Mouse (Mus musculus) right cerebral cortex, adult 2 months (tissue): Measurements from ENCODE around the gene Plcxd3.
"Not testable (repeated sequence)": the region's sequence is repeated elsewhere in the genome, so short reads cannot be mapped to it uniquely, and the experiment has no call there.

Experiments used
- DNase-seq, 2 experiments: peaks; one replicate each; pipeline ENCODE4 v3.0.0; 2021 to 2022; ENCODE audit warnings: low spot score in 2 of 2

Gene Plcxd3

DNA sequence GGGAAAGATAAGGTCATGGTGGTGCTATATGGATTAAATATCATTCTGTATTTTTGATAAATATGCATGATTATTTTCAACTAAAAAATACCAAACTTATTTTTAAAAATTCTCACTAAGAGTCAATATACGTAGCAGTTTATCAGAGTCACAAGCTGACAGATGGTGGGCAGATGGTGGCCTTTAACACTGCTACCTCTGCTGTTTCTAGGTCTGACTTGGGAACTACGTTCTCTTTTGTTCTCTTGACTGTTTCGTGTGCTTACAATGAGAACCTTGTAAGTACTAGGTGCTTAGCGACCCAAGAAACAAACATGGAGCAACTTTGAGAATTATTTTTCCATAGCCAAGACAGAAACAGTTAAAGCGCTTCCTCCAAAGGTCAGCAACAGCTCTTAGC is 183.8 kb downstream of the Plcxd3 start:
- no peak for DNase-seq

DNA sequence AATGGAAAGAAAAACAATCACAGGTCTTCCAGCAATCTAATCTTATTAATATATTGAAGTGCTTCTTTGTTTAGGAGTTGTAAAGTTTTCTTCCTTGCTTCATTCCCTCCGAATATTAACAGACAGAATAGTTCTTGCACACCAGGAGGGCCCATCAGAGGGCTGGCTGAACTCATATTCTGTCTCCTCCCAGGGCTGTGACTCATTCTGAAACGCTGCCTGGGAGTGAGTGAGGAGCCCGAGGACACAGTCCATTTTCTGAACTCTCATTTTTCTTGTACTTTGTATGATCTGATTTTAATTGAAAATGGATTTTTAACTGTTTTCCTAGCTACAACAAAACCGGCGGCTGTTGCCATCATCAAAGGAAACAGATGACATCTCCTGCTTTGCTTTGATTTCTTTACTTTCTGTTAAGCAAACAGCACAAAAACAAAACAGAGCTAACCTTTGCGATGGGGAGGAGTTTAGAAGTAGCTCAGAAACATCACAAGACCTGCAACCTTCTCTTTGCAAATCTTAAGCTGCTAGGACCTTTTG is 186.2 kb downstream of the Plcxd3 start:
- peak in 1 of 2 experiments; percentile 10 for DNase-seq

- not testable (repeated sequence) for DNase-seq
Measured at GRCm38 (mm10) chr15:4595521-4595920, 220.2 kb downstream of the Plcxd3 start.

- DNase-seq, result not testable (repeated sequence)
Measured at GRCm38 (mm10) chr15:4598661-4599060, 223.4 kb downstream of the Plcxd3 start.

GRCm38 (mm10) chr15:4599331-4599730 is 224.0 kb downstream of the Plcxd3 start:
- not testable (repeated sequence) for DNase-seq

GRCm38 (mm10) chr15:4605630-4606029 is 230.3 kb downstream of the Plcxd3 start:
- DNase-seq, result no peak
